Comparison of ENCODE assay signal across 8 mouse cellular contexts in genomic region chr15:81584913-81585745, GRCm38 (mm10). TPM values are rescaled to one million over a fixed set of nuclear protein-coding genes. Genes with fewer than 3 reads are reported as not detected.
DNase-seq lines count a peak whose midpoint lies in the region; ATAC-seq lines count a peak whose summit lies in the region.

Gene Ep300 (plus strand): TSS chr15:81585351.

- DNase-seq in adrenal gland, adult (ENCODE audit: inconsistent age in 2 of 2, low spot score in 1 of 2) = peak; percentile 98
- peak; percentile 98 for DNase-seq in embryo, embryonic 10.5 days (ENCODE audit: low spot score)
- peak; percentile 98 for DNase-seq in gastrocnemius, postnatal 14 days
- peak; percentile 94 to 99 for DNase-seq in left cerebral cortex, postnatal 10 days (ENCODE audit: extremely low spot score in 1 of 2, low spot score in 2 of 2)
- DNase-seq in right cerebral cortex, postnatal 25 days = peak; percentile 95
- DNase-seq in urinary bladder, postnatal 4 days (ENCODE audit: low spot score in 2 of 2) = peak; percentile 96

- intact Hi-C loops in gastrocnemius, postnatal 14 days (cut with DNase I; ENCODE audit: low total_unique reads) = loop anchor here (5.0 kb wide), 1 partner anchor 118 kb away; the partner anchor contains the start of gene Rbx1
- intact Hi-C loops in left cerebral cortex, postnatal 10 days (cut with DNase I) = loop anchor here (5.0 kb wide), 1 partner anchor 108 kb away; no protein-coding TSS in a partner anchor

- peak; percentile 90 for ATAC-seq in inflammation-experienced regulatory T-cells, adult 6 months
- peak; percentile 89 for ATAC-seq in megakaryocyte-erythroid progenitor cell, adult 5-6 weeks (replicated peaks; ENCODE audit: low FRiP score, low TSS enrichment, poor library complexity, severe bottlenecking)

RNA-seq across cellular contexts. Expression of gene Ep300, which starts in this region (rescaled TPM):
- total RNA-seq in gastrocnemius, postnatal 14 days (2021) = 10 to 100 TPM; 28.7 to 30.8 TPM
- 10 to 100 TPM; 16.1 to 20.2 (median 16.7) TPM for polyA plus RNA-seq in inflammation-experienced regulatory T-cells, adult 6 months (2017; shearing (Covaris generic))
- 10 to 100 TPM; 58.3 to 60.3 TPM for total RNA-seq in left cerebral cortex, postnatal 10 days (2021)
- 75.2 and 116 TPM in 2 replicates for total RNA-seq in megakaryocyte-erythroid progenitor cell, adult 5-6 weeks (2014; fragmentation: Nextera tagmentation)
- total RNA-seq in megakaryocyte-erythroid progenitor cell, adult 5-6 weeks (2017) = 32.2 and 34.5 TPM in 2 replicates

Comparison
In these comparisons a context has a peak if more than half of its experiments do, and no peak if none do; other contexts are left out.
1. Peak in every context shown above with its lines: DNase-seq and ATAC-seq.